Mouse (Mus musculus) lung, postnatal 4 days (tissue): Measurements from ENCODE around the gene Lrrc55.
"Not testable (repeated sequence)": the region's sequence is repeated elsewhere in the genome, so short reads cannot be mapped to it uniquely, and the experiment has no call there.

Experiments
- DNase-seq, 2 experiments: peaks; one replicate each; pipeline ENCODE4 v3.0.0; 2021

Gene Lrrc55

GRCm38 (mm10) chr2:85196901-85197300 is at the start of gene Lrrc55:
Gene Lrrc55, minus strand, starts transcription at chr2:85197197.
- DNase-seq, result no peak

GRCm38 (mm10) chr2:85246506-85247082 is 49.6 kb upstream of the Lrrc55 start:
- peak; percentile 72 to 85 for DNase-seq

- no peak for DNase-seq
Observed at GRCm38 (mm10) chr2:85245737-85246136, 48.7 kb upstream of the Lrrc55 start.

GRCm38 (mm10) chr2:85238068-85238667 is 41.2 kb upstream of the Lrrc55 start:
- peak in 1 of 2 experiments; percentile 27 for DNase-seq

- DNase-seq, result not testable (repeated sequence)
Observed at GRCm38 (mm10) chr2:85237231-85237630, 40.2 kb upstream of the Lrrc55 start.

GRCm38 (mm10) chr2:85230771-85231511 is 33.9 kb upstream of the Lrrc55 start:
- DNase-seq, result no peak

GRCm38 (mm10) chr2:85229606-85230005 is 32.6 kb upstream of the Lrrc55 start:
- no peak for DNase-seq

- no peak for DNase-seq
Observed at GRCm38 (mm10) chr2:85227816-85228335, 30.9 kb upstream of the Lrrc55 start.

GRCm38 (mm10) chr2:85224221-85225179 is 27.5 kb upstream of the Lrrc55 start:
- no peak for DNase-seq

- DNase-seq, result no peak
Observed at GRCm38 (mm10) chr2:85216606-85217005, 19.6 kb upstream of the Lrrc55 start.

GRCm38 (mm10) chr2:85213746-85214145 is 16.7 kb upstream of the Lrrc55 start:
- DNase-seq, result no peak

GRCm38 (mm10) chr2:85209301-85209700 is 12.3 kb upstream of the Lrrc55 start:
- no peak for DNase-seq

- DNase-seq, result no peak
Observed at GRCm38 (mm10) chr2:85205170-85205569, 8.2 kb upstream of the Lrrc55 start.

- no peak for DNase-seq
Observed at GRCm38 (mm10) chr2:85198011-85198965, 1.3 kb upstream of the Lrrc55 start.

GRCm38 (mm10) chr2:85194566-85194965 is 2.4 kb downstream of the Lrrc55 start:
- DNase-seq, result no peak

- DNase-seq, result no peak
Observed at GRCm38 (mm10) chr2:85187582-85188151, 9.3 kb downstream of the Lrrc55 start.

GRCm38 (mm10) chr2:85178139-85178800 is 18.7 kb downstream of the Lrrc55 start:
- no peak for DNase-seq

- DNase-seq, result no peak
Observed at GRCm38 (mm10) chr2:85173545-85173944, 23.5 kb downstream of the Lrrc55 start.

- DNase-seq, result no peak
Observed at GRCm38 (mm10) chr2:85172763-85173103, 24.3 kb downstream of the Lrrc55 start.

GRCm38 (mm10) chr2:85172071-85172762 is 24.8 kb downstream of the Lrrc55 start:
- DNase-seq, result peak in 1 of 2 experiments; percentile 19
